ENCODE assay signal across 28 mouse cellular contexts in genomic region chr2:35897125-35897524, GRCm38 (mm10).
A peak's percentile ranks its signal among the peaks of the same experiment; 100 is the strongest.
DNase-seq lines count a peak whose midpoint lies in the region; ATAC-seq and TF ChIP-seq lines count a peak whose summit lies in the region.
"Had no signal": no experiment of that assay in that cellular context is flagged by ENCODE, and none has a peak within 500 bp of the region (broad histone marks: within the 10 kb centered on the region; RNA-seq: fewer than 3 reads in every experiment).

No protein-coding gene starts in this region.

- TF ChIP-seq EP300 in stomach, postnatal 0 days (optimal IDR thresholded peaks at IDR 0.05) = no peak

- no peaks in the 10 kb centered on the region for H3K9me3 ChIP-seq in lung, embryonic 14.5 days (ENCODE audit: low read depth, low read length)
- no peaks in the 10 kb centered on the region for H3K9me3 ChIP-seq in stomach, postnatal 0 days (ENCODE audit: control insufficient read depth, low read length)
- H3K9me3 ChIP-seq: embryonic facial prominence, embryonic 13.5 days; forebrain, embryonic 12.5 days; heart, embryonic 15.5 days; kidney, embryonic 15.5 days; megakaryocyte, embryonic 14.5 days; neural tube, embryonic 12.5 days had no signal

- H3K36me3 ChIP-seq in lung, embryonic 14.5 days (ENCODE audit: insufficient read depth) = no peaks in the 10 kb centered on the region
- no peaks in the 10 kb centered on the region for H3K36me3 ChIP-seq in stomach, postnatal 0 days (ENCODE audit: control insufficient read depth, insufficient read depth, low read length)
- H3K36me3 ChIP-seq: embryonic facial prominence, embryonic 13.5 days; forebrain, embryonic 12.5 days; heart, embryonic 15.5 days; kidney, embryonic 15.5 days; neural tube, embryonic 12.5 days had no signal

- H3K9ac ChIP-seq in lung, embryonic 14.5 days = no peak overlapping the region
- no peak overlapping the region for H3K9ac ChIP-seq in stomach, postnatal 0 days (ENCODE audit: low read length)
- H3K9ac ChIP-seq: embryonic facial prominence, embryonic 13.5 days; forebrain, embryonic 12.5 days; heart, embryonic 15.5 days; hindbrain, embryonic 14.5 days; kidney, embryonic 15.5 days; neural tube, embryonic 12.5 days had no signal

- no peaks in the 10 kb centered on the region for H3K27me3 ChIP-seq in lung, embryonic 14.5 days (ENCODE audit: insufficient read depth, low read length)
- H3K27me3 ChIP-seq in stomach, postnatal 0 days (ENCODE audit: control insufficient read depth, insufficient read depth, low read length) = no peaks in the 10 kb centered on the region
- H3K27me3 ChIP-seq: embryonic facial prominence, embryonic 13.5 days; forebrain, embryonic 12.5 days; heart, embryonic 15.5 days; kidney, embryonic 15.5 days; megakaryocyte, embryonic 14.5 days; Patski had no signal

- TF ChIP-seq CTCF in layer of hippocampus, adult 2 months (conservative IDR thresholded peaks at IDR 0.05) = peak; percentile 60
- peak; percentile 28; the same call in 1 of the 2 replicates for TF ChIP-seq CTCF in lung, embryonic 14.5 days (IDR thresholded peaks at IDR 0.05; ENCODE audit: low read depth)
- peak; percentile 60 for TF ChIP-seq CTCF in stomach, postnatal 0 days (IDR thresholded peaks at IDR 0.05; ENCODE audit: low read depth)

- DNase-seq in frontal cortex, postnatal 36 days (ENCODE audit: low spot score in 2 of 2) = peak; percentile 15 to 20
- no peak for DNase-seq in frontal cortex, postnatal 25 days (ENCODE audit: low spot score in 2 of 2)
- DNase-seq in layer of hippocampus, adult 2 months (ENCODE audit: low spot score in 2 of 2) = no peak
- DNase-seq in layer of hippocampus, postnatal 36 days = no peak
- no peak for DNase-seq in lung, embryonic 14.5 days
- DNase-seq in lung, postnatal 14 days = no peak
- DNase-seq in stomach, postnatal 0 days (ENCODE audit: low spot score) = no peak
- DNase-seq: cerebellum, adult 18-20 months; cerebellum, postnatal 25 days; embryo, embryonic 11 days; gastrocnemius, postnatal 25 days; heart, adult 18-20 months; heart, postnatal 4 days; kidney, postnatal 4 days; layer of hippocampus, adult 9-11 months; midbrain, embryonic 14.5 days; right cerebral cortex, postnatal 4 days; thymus, postnatal 25 days had no signal

- no peak overlapping the region for H3K4me2 ChIP-seq in lung, embryonic 14.5 days
- no peak overlapping the region for H3K4me2 ChIP-seq in stomach, postnatal 0 days (replicated peaks; ENCODE audit: low read depth)
- H3K4me2 ChIP-seq: embryonic facial prominence, embryonic 13.5 days; forebrain, embryonic 12.5 days; heart, embryonic 15.5 days; hindbrain, embryonic 14.5 days; kidney, embryonic 15.5 days; neural tube, embryonic 12.5 days had no signal

- no peak overlapping the region for H3K4me3 ChIP-seq in layer of hippocampus, adult 2 months
- H3K4me3 ChIP-seq in lung, embryonic 14.5 days (ENCODE audit: low read depth, low read length) = no peak overlapping the region
- H3K4me3 ChIP-seq in stomach, postnatal 0 days (ENCODE audit: low read depth, low read length) = no peak overlapping the region
- H3K4me3 ChIP-seq: embryonic facial prominence, embryonic 13.5 days; erythroblast, embryonic 14.5 days; forebrain, embryonic 12.5 days; heart, embryonic 15.5 days; kidney, embryonic 15.5 days; megakaryocyte, embryonic 14.5 days; neural tube, embryonic 12.5 days had no signal

- WGBS in lung, embryonic 14.5 days = 79% methylated on average over 2 of the region's 2 CpGs
- 72% methylated on average over 2 of the region's 2 CpGs for WGBS in stomach, postnatal 0 days

- H3K4me1 ChIP-seq in lung, embryonic 14.5 days (ENCODE audit: insufficient read depth) = no peaks in the 10 kb centered on the region
- H3K4me1 ChIP-seq in stomach, postnatal 0 days (replicated peaks; ENCODE audit: control insufficient read depth, insufficient read depth) = no peaks in the 10 kb centered on the region
- H3K4me1 ChIP-seq: embryonic facial prominence, embryonic 13.5 days; forebrain, embryonic 12.5 days; neural tube, embryonic 12.5 days had no signal

- no peak overlapping the region for H3K27ac ChIP-seq in layer of hippocampus, adult 2 months
- H3K27ac ChIP-seq in lung, embryonic 14.5 days (ENCODE audit: low read depth) = no peak overlapping the region
- H3K27ac ChIP-seq in stomach, postnatal 0 days (replicated peaks) = no peak overlapping the region
- H3K27ac ChIP-seq: embryonic facial prominence, embryonic 13.5 days; forebrain, embryonic 12.5 days; heart, embryonic 15.5 days; hindbrain, embryonic 14.5 days; kidney, embryonic 15.5 days; neural tube, embryonic 12.5 days had no signal

- ATAC-seq in lung, embryonic 14.5 days (ENCODE audit: insufficient read depth) = no peak
- ATAC-seq in stomach, postnatal 0 days (ENCODE audit: low FRiP score, low TSS enrichment) = no peak
- ATAC-seq: inflammation-experienced regulatory T-cells, adult 6 months; Patski had no signal

Comparison
In these comparisons a context has a peak if more than half of its experiments do, and no peak if none do; other contexts are left out.
1. DNase-seq: peak in frontal cortex, postnatal 36 days (2 of 2); none in frontal cortex, postnatal 25 days (0 of 2), layer of hippocampus, adult 2 months (0 of 2), layer of hippocampus, postnatal 36 days (0 of 2), lung, embryonic 14.5 days (single experiment), lung, postnatal 14 days (single experiment) and stomach, postnatal 0 days (single experiment).
2. Peak in every context shown above with its lines, with median percentiles within 50 percentile points of each other: CTCF ChIP-seq.